Mouse (Mus musculus) testis, postnatal 10 days (tissue): Measurements from ENCODE around the gene Hoxc11.
A peak's percentile ranks its signal among the peaks of the same experiment; 100 is the strongest.

Source experiments
- DNase-seq: peaks from one replicate; pipeline ENCODE4 v3.0.0; 2021; ENCODE audit warnings: low spot score

Hoxc11 gene

GRCm38 (mm10) chr15:102965003-102965891, 11.0 kb downstream of the Hoxc11 start:
- no peak for DNase-seq

GRCm38 (mm10) chr15:102965892-102966775, 11.9 kb downstream of the Hoxc11 start:
- DNase-seq: peak; percentile 94

- no peak for DNase-seq
These were observed 12.6 kb downstream of the Hoxc11 start, which contains the start of gene Hoxc10 for GRCm38 (mm10) chr15:102966776-102967311. TSS of gene Hoxc10 (plus strand) at chr15:102966796.

GRCm38 (mm10) chr15:102967312-102967510, 13.0 kb downstream of the Hoxc11 start, which contains the start of gene Hoxc5:
TSS of gene Hoxc5 (plus strand) at chr15:102967443.
- DNase-seq: no peak

- no peak for DNase-seq
These were observed 13.5 kb downstream of the Hoxc11 start for GRCm38 (mm10) chr15:102967511-102968397.

GRCm38 (mm10) chr15:102969296-102969695, 15.1 kb downstream of the Hoxc11 start:
- no peak for DNase-seq

- DNase-seq: no peak
These were observed 16.5 kb downstream of the Hoxc11 start for GRCm38 (mm10) chr15:102970740-102971139.

- DNase-seq: no peak
These were observed 18.0 kb downstream of the Hoxc11 start for GRCm38 (mm10) chr15:102972254-102972653.

- no peak for DNase-seq
These were observed 18.5 kb downstream of the Hoxc11 start for GRCm38 (mm10) chr15:102972753-102973152.

- DNase-seq: no peak
These were observed 20.8 kb downstream of the Hoxc11 start for GRCm38 (mm10) chr15:102975034-102975433.

GRCm38 (mm10) chr15:102975688-102976111, 21.5 kb downstream of the Hoxc11 start:
- DNase-seq: no peak

- no peak for DNase-seq
These were observed 21.9 kb downstream of the Hoxc11 start, which contains the start of gene Hoxc9 for GRCm38 (mm10) chr15:102976171-102976570. TSS of gene Hoxc9 (plus strand) at chr15:102976439.

GRCm38 (mm10) chr15:102976631-102977422, 22.6 kb downstream of the Hoxc11 start:
- DNase-seq: no peak

GRCm38 (mm10) chr15:102977423-102977974, 23.3 kb downstream of the Hoxc11 start:
- no peak for DNase-seq

GRCm38 (mm10) chr15:102978615-102979515, 24.6 kb downstream of the Hoxc11 start:
- no peak for DNase-seq

- no peak for DNase-seq
These were observed 25.7 kb downstream of the Hoxc11 start for GRCm38 (mm10) chr15:102979936-102980335.

GRCm38 (mm10) chr15:102980352-102980751, 26.1 kb downstream of the Hoxc11 start:
- no peak for DNase-seq

- no peak for DNase-seq
These were observed 26.7 kb downstream of the Hoxc11 start for GRCm38 (mm10) chr15:102980912-102981311.
